Mouse (Mus musculus) hindbrain, embryonic 10.5 days (tissue): Measurements from ENCODE around the gene Lman2. TPM values are rescaled to one million over a fixed set of nuclear protein-coding genes. Genes with fewer than 3 reads are reported as not detected.

Experiments
- DNase-seq: peaks from one replicate; pipeline ENCODE4 v3.0.0-alpha.2; 2017; ENCODE audit warnings: low spot score
- H3K27ac ChIP-seq: fragments of 300-500 bp; sonication (generic); 2 replicates; pipeline ENCODE4 v1.5.1; 2016; ENCODE audit warnings: mild to moderate bottlenecking, moderate library complexity
- H3K27me3 ChIP-seq: fragments of 300-500 bp; sonication (generic); 2 replicates; pipeline ENCODE4 v1.6.1; 2016; ENCODE audit warnings: mild to moderate bottlenecking; ENCODE audit not compliant: poor library complexity, insufficient read depth, severe bottlenecking
- H3K36me3 ChIP-seq: fragments of 300-500 bp; sonication (generic); 2 replicates; pipeline ENCODE4 v1.6.1; 2016; ENCODE audit warnings: mild to moderate bottlenecking, moderate library complexity
- H3K4me1 ChIP-seq: fragments of 300-500 bp; sonication (generic); replicated peaks from 2 replicates; pipeline ENCODE4 v1.6.1; 2016; ENCODE audit warnings: mild to moderate bottlenecking
- H3K4me3 ChIP-seq: fragments of 300-500 bp; sonication (generic); 2 replicates; pipeline ENCODE4 v1.5.1; 2016; ENCODE audit warnings: mild to moderate bottlenecking, moderate library complexity
- H3K9me3 ChIP-seq: fragments of 300-500 bp; sonication (generic); 2 replicates; pipeline ENCODE4 v1.6.1; 2016; ENCODE audit warnings: mild to moderate bottlenecking, moderate library complexity
- WGBS: fragments of 180-500 bp; shearing (Covaris S2); methylation state at CpG from one replicate; pipeline ENCODE4 v1.1.7; 2016; 5-methylcytosine and 5-hydroxymethylcytosine counted together
- polyA plus RNA-seq: library from polyadenylated mRNA; unstranded; fragments of >200 nt; fragmentation: Nextera tagmentation; extraction: Ambion mirVana; gene quantifications from 2 replicates; pipeline ENCODE4 v1.2.1, GENCODE M21; 2016

The Lman2 gene
- polyA plus RNA-seq, 1 experiment from 2014 or later = 95.2 TPM

GRCm38 (mm10) chr13:55329683-55330566 is 32.7 kb downstream of the Lman2 start, which contains the start of gene Mxd3:
TSS of gene Mxd3 (minus strand) at chr13:55329823.
- Histone ChIP-seq H3K36me3 (peaks cover 23% of the 10 kb centered on the region), H3K27me3 (peaks cover 11% of the 10 kb centered on the region), H3K27ac (peak within 1 kb of the TSS; percentile 96), H3K4me3 (peak within 1 kb of the TSS; percentile 69), H3K4me1 (peaks cover 43% of the 10 kb centered on the region), H3K9me3 (no peaks in the 10 kb centered on the region)
- WGBS = under 1% methylated on average over 82 of the region's 82 CpGs
- peak; percentile 91 for DNase-seq

GRCm38 (mm10) chr13:55329109-55329682 is 33.4 kb downstream of the Lman2 start:
- Histone ChIP-seq H3K4me1 (peaks cover 43% of the 10 kb centered on the region), H3K4me3 (peak overlapping the region; percentile 69), H3K9me3 (no peaks in the 10 kb centered on the region), H3K27me3 (peaks cover 11% of the 10 kb centered on the region), H3K27ac (peak overlapping the region; percentile 96), H3K36me3 (peaks cover 30% of the 10 kb centered on the region)
- 2% methylated on average over 29 of the region's 29 CpGs for WGBS
- no peak for DNase-seq

GRCm38 (mm10) chr13:55328641-55329040 is 33.9 kb downstream of the Lman2 start:
- peak overlapping the region; percentile 69 for H3K4me3 ChIP-seq
- H3K27me3 ChIP-seq = peaks cover 11% of the 10 kb centered on the region
- DNase-seq = no peak
- 84% methylated on average over 4 of the region's 4 CpGs for WGBS
- H3K27ac ChIP-seq = peak overlapping the region; percentile 96; the same call in 1 of the 2 replicates
- H3K9me3 ChIP-seq = no peaks in the 10 kb centered on the region
- peaks cover 48% of the 10 kb centered on the region for H3K4me1 ChIP-seq
- H3K36me3 ChIP-seq = peaks cover 36% of the 10 kb centered on the region

GRCm38 (mm10) chr13:55328171-55328570 is 34.4 kb downstream of the Lman2 start:
- Histone ChIP-seq H3K27me3 (peaks cover 11% of the 10 kb centered on the region), H3K9me3 (no peaks in the 10 kb centered on the region), H3K36me3 (peaks cover 41% of the 10 kb centered on the region), H3K27ac (0 out of 2 replicates have a peak overlapping the region, but pooled peaks have one; percentile 13), H3K4me3 (peak overlapping the region; percentile 69), H3K4me1 (peaks cover 53% of the 10 kb centered on the region)
- DNase-seq = no peak
- WGBS = 79% methylated on average over 6 of the region's 6 CpGs

GRCm38 (mm10) chr13:55327633-55328032 is 35.0 kb downstream of the Lman2 start:
- no peaks in the 10 kb centered on the region for H3K9me3 ChIP-seq
- H3K27ac ChIP-seq = no peak overlapping the region
- peaks cover 45% of the 10 kb centered on the region for H3K36me3 ChIP-seq
- peak overlapping the region; percentile 69 for H3K4me3 ChIP-seq
- peak; percentile 84 for DNase-seq
- peaks cover 58% of the 10 kb centered on the region for H3K4me1 ChIP-seq
- H3K27me3 ChIP-seq = peaks cover 11% of the 10 kb centered on the region
- WGBS = 49% methylated on average over 8 of the region's 8 CpGs

- Histone ChIP-seq H3K4me1 (peaks cover 60% of the 10 kb centered on the region), H3K4me3 (0 out of 2 replicates have a peak overlapping the region, but pooled peaks have one; percentile 69), H3K27me3 (peaks cover 11% of the 10 kb centered on the region), H3K27ac (no peak overlapping the region), H3K36me3 (peaks cover 45% of the 10 kb centered on the region), H3K9me3 (no peaks in the 10 kb centered on the region)
- 61% methylated on average over 4 of the region's 4 CpGs for WGBS
- no peak for DNase-seq
Measured at GRCm38 (mm10) chr13:55327169-55327568, 35.4 kb downstream of the Lman2 start.

- Histone ChIP-seq H3K4me1 (peaks cover 62% of the 10 kb centered on the region), H3K27ac (no peak overlapping the region), H3K36me3 (peaks cover 47% of the 10 kb centered on the region), H3K4me3 (0 out of 2 replicates have a peak overlapping the region, but pooled peaks have one; percentile 11), H3K9me3 (no peaks in the 10 kb centered on the region), H3K27me3 (peaks cover 11% of the 10 kb centered on the region)
- 86% methylated on average over 11 of the region's 11 CpGs for WGBS
- DNase-seq = no peak
Measured at GRCm38 (mm10) chr13:55325596-55325995, 37.0 kb downstream of the Lman2 start.

- WGBS = 2% methylated on average over 31 of the region's 31 CpGs
- Histone ChIP-seq H3K4me1 (peaks cover 41% of the 10 kb centered on the region), H3K4me3 (peak overlapping the region; percentile 87), H3K36me3 (peaks cover 79% of the 10 kb centered on the region), H3K27me3 (no peaks in the 10 kb centered on the region), H3K27ac (peak overlapping the region; percentile 95), H3K9me3 (no peaks in the 10 kb centered on the region)
- DNase-seq = peak; percentile 35
Measured at GRCm38 (mm10) chr13:55322130-55322825, 40.3 kb downstream of the Lman2 start.

GRCm38 (mm10) chr13:55321434-55322129 is 41.0 kb downstream of the Lman2 start, which contains the start of gene Rab24:
TSS of gene Rab24 (minus strand) at chr13:55321946.
- H3K4me1 ChIP-seq = peaks cover 38% of the 10 kb centered on the region
- DNase-seq = peak; percentile 89
- no peaks in the 10 kb centered on the region for H3K9me3 ChIP-seq
- H3K4me3 ChIP-seq = peak within 1 kb of the TSS; percentile 87
- H3K27me3 ChIP-seq = no peaks in the 10 kb centered on the region
- H3K36me3 ChIP-seq = peaks cover 80% of the 10 kb centered on the region
- WGBS = under 1% methylated on average over 73 of the region's 73 CpGs
- H3K27ac ChIP-seq = peak within 1 kb of the TSS; percentile 95

GRCm38 (mm10) chr13:55319931-55320533 is 42.6 kb downstream of the Lman2 start, which contains the start of gene Prelid1:
TSS of gene Prelid1 (plus strand) at chr13:55320500.
- H3K27ac ChIP-seq = peak within 1 kb of the TSS; percentile 95
- peaks cover 38% of the 10 kb centered on the region for H3K4me1 ChIP-seq
- WGBS = 92% methylated on average over 4 of the region's 4 CpGs

GRCm38 (mm10) chr13:55318351-55318750 is 44.2 kb downstream of the Lman2 start:
- H3K36me3 ChIP-seq = peaks cover 80% of the 10 kb centered on the region
- no peaks in the 10 kb centered on the region for H3K27me3 ChIP-seq
- no peak overlapping the region for H3K27ac ChIP-seq
- no peak for DNase-seq
- peaks cover 30% of the 10 kb centered on the region for H3K4me1 ChIP-seq
- 88% methylated on average over 3 of the region's 3 CpGs for WGBS
- no peak overlapping the region for H3K4me3 ChIP-seq
- no peaks in the 10 kb centered on the region for H3K9me3 ChIP-seq

More at GRCm38 (mm10) chr13:55319931-55320533, 42.6 kb downstream of the Lman2 start, which contains the start of gene Prelid1:
- no peak for DNase-seq
- H3K36me3 ChIP-seq = peaks cover 80% of the 10 kb centered on the region
- no peaks in the 10 kb centered on the region for H3K9me3 ChIP-seq
- H3K4me3 ChIP-seq = peak within 1 kb of the TSS; percentile 87
- no peaks in the 10 kb centered on the region for H3K27me3 ChIP-seq
